Mouse (Mus musculus) urinary bladder, postnatal 4 days (tissue): ENCODE measurements around the gene Gan.

Experiments
- DNase-seq, 2 experiments: peaks; one replicate each; pipeline ENCODE4 v3.0.0; 2021 to 2022; ENCODE audit warnings: low spot score in 2 of 2

The Gan gene

GRCm38 (mm10) chr8:117252650-117253049 is 94.7 kb downstream of the Gan start:
- DNase-seq, result no peak

GRCm38 (mm10) chr8:117253390-117254269 is 95.7 kb downstream of the Gan start:
- DNase-seq, result no peak

GRCm38 (mm10) chr8:117254496-117254895 is 96.6 kb downstream of the Gan start:
- no peak for DNase-seq

GRCm38 (mm10) chr8:117256292-117256938 is 98.5 kb downstream of the Gan start:
- DNase-seq, result peak; percentile 94 to 95

- no peak for DNase-seq
These were observed 99.3 kb downstream of the Gan start, which contains the start of gene Cmip for GRCm38 (mm10) chr8:117257029-117257820. Gene Cmip (plus strand): TSS chr8:117257064.

- DNase-seq, result no peak
These were observed 100.1 kb downstream of the Gan start for GRCm38 (mm10) chr8:117257821-117258575.

- no peak for DNase-seq
These were observed 100.7 kb downstream of the Gan start for GRCm38 (mm10) chr8:117258576-117259040.

GRCm38 (mm10) chr8:117259431-117260001 is 101.6 kb downstream of the Gan start:
- no peak for DNase-seq

GRCm38 (mm10) chr8:117260234-117260929 is 102.4 kb downstream of the Gan start:
- DNase-seq, result no peak

GRCm38 (mm10) chr8:117260930-117261475 is 103.1 kb downstream of the Gan start:
- DNase-seq, result no peak

- DNase-seq, result no peak
These were observed 103.8 kb downstream of the Gan start for GRCm38 (mm10) chr8:117261702-117262101.

GRCm38 (mm10) chr8:117262685-117263084 is 104.8 kb downstream of the Gan start:
- no peak for DNase-seq

GRCm38 (mm10) chr8:117263442-117263841 is 105.5 kb downstream of the Gan start:
- no peak for DNase-seq

GRCm38 (mm10) chr8:117265079-117265478 is 107.1 kb downstream of the Gan start:
- DNase-seq, result no peak
